Mouse (Mus musculus) ES-E14 (cell line): ENCODE measurements around the gene Zfp472.

ENCODE experiments used
- CHD2 ChIP-seq: IDR thresholded peaks from 2 replicates; pipeline ENCODE4 v1.6.1; 2014; ENCODE audit warnings: mild to moderate bottlenecking, low read depth, low read length, inconsistent platforms
- HCFC1 ChIP-seq: IDR thresholded peaks from 2 replicates; pipeline ENCODE4 v1.6.1; 2012; ENCODE audit warnings: low read length, inconsistent platforms, borderline replicate concordance; ENCODE audit not compliant: insufficient read depth
- MAFK ChIP-seq: IDR thresholded peaks from 2 replicates; pipeline ENCODE4 v1.6.1; 2014; ENCODE audit warnings: mild to moderate bottlenecking, low read depth, low read length, inconsistent platforms; ENCODE audit not compliant: insufficient read depth

DNA sequence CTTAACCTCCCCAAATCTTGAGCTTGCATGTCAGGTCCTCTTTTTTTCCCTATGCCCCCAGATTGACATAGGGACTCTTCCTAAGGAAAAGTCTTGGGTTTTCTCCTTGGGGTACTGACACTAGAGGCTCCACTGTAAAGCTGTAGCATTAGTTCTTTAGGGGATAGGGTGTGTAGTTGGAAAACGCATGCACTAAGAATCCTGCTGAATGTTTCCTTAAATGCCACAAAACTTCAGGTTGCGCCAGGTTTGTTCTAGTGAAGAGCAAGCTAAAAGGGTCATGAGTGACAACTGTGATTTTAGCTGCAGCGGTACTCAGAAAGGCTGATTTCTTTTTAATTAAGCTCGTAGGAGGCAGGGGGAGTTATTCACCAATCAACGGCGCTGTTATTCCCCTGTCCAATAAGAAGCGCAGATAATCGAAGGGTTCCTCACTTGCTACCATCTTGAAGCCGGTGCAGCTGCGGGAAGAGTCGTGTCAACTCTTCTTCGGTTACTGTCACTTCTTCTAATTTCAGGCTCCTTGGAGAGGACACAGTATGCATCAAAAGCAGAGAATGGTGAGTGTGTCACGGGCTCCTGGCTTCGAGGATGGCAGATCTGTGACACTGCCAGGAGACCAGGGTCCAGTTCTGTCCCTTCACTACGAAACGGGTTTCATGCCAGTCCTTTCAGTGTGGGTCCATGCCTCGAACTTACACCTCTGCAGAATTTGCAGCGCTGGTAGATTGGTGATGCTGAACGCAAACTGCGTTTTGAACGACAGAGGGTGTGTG, 27.3 kb downstream of the Zfp472 start, which contains the start of gene Zfp952:
- TF ChIP-seq MAFK, result no peak
- TF ChIP-seq HCFC1, result peak; percentile 76
- peak; percentile 89 for TF ChIP-seq CHD2
